Mouse (Mus musculus): Measurements from ENCODE around the gene Prmt3.

- TF ChIP-seq TAL1 (IDR thresholded peaks at IDR 0.05; ENCODE audit: low read length), result no peak
- TF ChIP-seq GATA1 (IDR thresholded peaks at IDR 0.05; ENCODE audit: low read length), result no peak
Observed at GRCm38 (mm10) chr7:49887776-49888390, 109.7 kb downstream of the Prmt3 start.
